Mouse (Mus musculus) urinary bladder, postnatal 14 days (tissue): Measurements from ENCODE around the gene Dpf3.

Experiments
- DNase-seq: peaks from one replicate; pipeline ENCODE4 v3.0.0; 2021; ENCODE audit warnings: low spot score

Gene Dpf3

GRCm38 (mm10) chr12:83496336-83496735 lies 8.8 kb upstream of the Dpf3 start:
- no peak for DNase-seq

GRCm38 (mm10) chr12:83495961-83496282 lies 8.4 kb upstream of the Dpf3 start:
- no peak for DNase-seq

GRCm38 (mm10) chr12:83495248-83495960 lies 7.9 kb upstream of the Dpf3 start:
- DNase-seq, result no peak

- DNase-seq, result no peak
Observed at GRCm38 (mm10) chr12:83494196-83494595, 6.7 kb upstream of the Dpf3 start.

GRCm38 (mm10) chr12:83492808-83493207 lies 5.3 kb upstream of the Dpf3 start:
- no peak for DNase-seq

- DNase-seq, result no peak
Observed at GRCm38 (mm10) chr12:83491609-83492008, 4.1 kb upstream of the Dpf3 start.

- no peak for DNase-seq
Observed at GRCm38 (mm10) chr12:83489748-83490147, 2.2 kb upstream of the Dpf3 start.

- DNase-seq, result peak; percentile 8
Observed at GRCm38 (mm10) chr12:83488211-83488941, 860 bp upstream of the Dpf3 start.

GRCm38 (mm10) chr12:83486671-83487461 lies 650 bp downstream of the Dpf3 start:
- peak; percentile 55 for DNase-seq

GRCm38 (mm10) chr12:83485911-83486670 lies 1.4 kb downstream of the Dpf3 start:
- DNase-seq, result peak; percentile 7

GRCm38 (mm10) chr12:83484855-83485745 lies 2.4 kb downstream of the Dpf3 start:
- DNase-seq, result no peak

GRCm38 (mm10) chr12:83483653-83484052 lies 3.9 kb downstream of the Dpf3 start:
- DNase-seq, result no peak

GRCm38 (mm10) chr12:83481439-83481838 lies 6.1 kb downstream of the Dpf3 start:
- DNase-seq, result no peak

- no peak for DNase-seq
Observed at GRCm38 (mm10) chr12:83479818-83480401, 7.6 kb downstream of the Dpf3 start.

- no peak for DNase-seq
Observed at GRCm38 (mm10) chr12:83479140-83479539, 8.4 kb downstream of the Dpf3 start.

- DNase-seq, result no peak
Observed at GRCm38 (mm10) chr12:83476277-83476676, 11.2 kb downstream of the Dpf3 start.

GRCm38 (mm10) chr12:83475419-83475818 lies 12.1 kb downstream of the Dpf3 start:
- DNase-seq, result no peak

- DNase-seq, result no peak
Observed at GRCm38 (mm10) chr12:83473987-83474600, 13.4 kb downstream of the Dpf3 start.

GRCm38 (mm10) chr12:83471760-83472159 lies 15.8 kb downstream of the Dpf3 start:
- DNase-seq, result no peak

- DNase-seq, result no peak
Observed at GRCm38 (mm10) chr12:83470085-83470484, 17.4 kb downstream of the Dpf3 start.
